Mouse (Mus musculus): ENCODE results near the gene Cenpf. TPM values are rescaled to one million over a fixed set of nuclear protein-coding genes. Genes with fewer than 3 reads are reported as not detected.

Gene Cenpf
- total RNA-seq, 2 experiments from 2014 or later: 0.48 to 0.53 TPM

Other genes with a start within 250 kb of the Cenpf start
- 10 to 100 TPM; 10.6 to 12.7 TPM for gene Ptpn14, start 40.2 kb upstream of the Cenpf start, total RNA-seq (2021)
- 100 to 1,000 TPM in 1 of 2 experiments, 10 to 100 TPM in 1; 96.3 to 104 TPM for gene Smyd2, start 234.3 kb upstream of the Cenpf start, total RNA-seq (2021)

Measured in left cerebral cortex, postnatal 25 days (tissue).